Mouse (Mus musculus) cortical plate, adult 2 months (tissue): ENCODE results near the gene Pik3c2a.

Source experiments
- CTCF ChIP-seq: fragments of 200-500 bp; IDR thresholded peaks from 2 replicates; pipeline ENCODE4 v1.5.1; 2011; ENCODE audit warnings: mild to moderate bottlenecking, control low read depth, low read length; ENCODE audit not compliant: insufficient read depth; ENCODE audit errors: extremely low read depth
- POLR2A ChIP-seq: fragments of 200-500 bp; IDR thresholded peaks from 2 replicates; pipeline ENCODE4 v1.6.1; 2011; ENCODE audit warnings: mild to moderate bottlenecking, low read length, control low read depth; ENCODE audit not compliant: insufficient read depth; ENCODE audit errors: extremely low read depth

- TF ChIP-seq CTCF = no peak
- TF ChIP-seq POLR2A = no peak
Measured at GRCm38 (mm10) chr7:116430926-116431325, 12.3 kb downstream of the Pik3c2a start.
